Mouse (Mus musculus) left cerebral cortex, adult 11 months (tissue): Measurements from ENCODE around the gene Lin54.
A peak's percentile ranks its signal among the peaks of the same experiment; 100 is the strongest.
"Not testable (repeated sequence)": the region's sequence is repeated elsewhere in the genome, so short reads cannot be mapped to it uniquely, and the experiment has no call there.

Experiments used
- DNase-seq: peaks from one replicate; pipeline ENCODE4 v3.0.0; 2022; ENCODE audit warnings: low spot score

Gene Lin54

DNA sequence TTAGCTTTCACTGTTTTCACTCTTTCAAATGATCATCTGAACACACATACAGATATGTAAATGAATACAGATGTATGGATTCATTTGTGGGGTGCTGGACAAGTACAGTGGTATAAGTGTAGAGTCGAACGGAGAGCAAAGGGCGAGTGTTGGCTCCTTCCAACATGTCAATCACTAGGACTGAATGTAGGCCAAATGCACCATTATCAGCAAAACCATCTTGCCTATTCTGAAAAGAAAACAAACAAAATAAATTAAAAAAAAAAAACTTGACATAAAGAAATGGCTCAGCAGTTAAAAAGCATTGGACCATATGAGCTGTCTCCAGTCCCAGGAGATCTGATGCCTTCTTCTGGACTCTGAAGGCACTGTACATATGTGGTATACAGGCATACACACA lies 12.2 kb downstream of the Lin54 start:
- no peak for DNase-seq

- DNase-seq, result no peak
These were observed 13.3 kb downstream of the Lin54 start for GRCm38 (mm10) chr5:100487120-100487519.

GRCm38 (mm10) chr5:100483569-100483968 lies 16.9 kb downstream of the Lin54 start:
- DNase-seq, result no peak

DNA sequence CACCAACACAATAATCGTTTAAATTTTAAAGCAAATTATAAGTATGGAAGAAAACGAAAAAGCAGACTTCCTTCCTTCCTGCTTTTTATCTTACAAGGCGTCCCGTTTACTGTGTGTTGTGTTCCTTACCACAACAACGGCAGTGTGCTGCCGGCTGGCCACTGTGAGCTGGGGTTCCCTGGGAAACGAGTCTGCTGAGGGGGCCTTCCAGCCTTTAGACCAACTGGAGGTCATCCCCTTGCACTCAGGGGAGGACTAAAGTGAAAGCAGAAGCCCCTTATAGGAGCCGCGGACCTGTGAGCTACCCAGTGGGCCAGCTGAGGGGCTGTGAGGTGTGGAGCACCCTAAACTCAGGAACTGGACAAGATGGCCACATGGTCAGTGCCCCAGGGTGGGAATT lies 22.8 kb downstream of the Lin54 start:
- DNase-seq, result no peak

DNA sequence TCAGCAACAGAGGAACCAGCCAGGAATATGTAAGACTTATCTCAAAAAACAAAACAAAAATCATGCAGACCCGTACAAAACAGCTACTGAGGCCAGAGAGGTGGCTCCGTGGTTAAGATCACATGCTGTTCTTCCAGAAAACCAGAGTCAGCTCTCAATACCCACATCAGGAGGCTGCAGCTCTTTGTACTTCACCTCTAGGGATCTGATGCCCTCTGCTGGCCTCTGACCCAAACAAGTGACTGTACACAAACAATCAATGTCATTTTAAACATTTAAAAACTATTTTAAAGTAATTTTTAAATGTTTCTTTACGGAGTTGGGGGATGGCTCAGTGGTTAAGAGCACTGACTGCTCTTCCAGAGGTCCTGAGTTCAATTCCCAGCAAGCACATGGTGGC lies 24.1 kb downstream of the Lin54 start:
- no peak for DNase-seq

GRCm38 (mm10) chr5:100467336-100467735 lies 33.1 kb downstream of the Lin54 start:
- no peak for DNase-seq

GRCm38 (mm10) chr5:100466624-100467023 lies 33.8 kb downstream of the Lin54 start:
- DNase-seq, result no peak

- no peak for DNase-seq
These were observed 38.1 kb downstream of the Lin54 start for GRCm38 (mm10) chr5:100462374-100462773.

GRCm38 (mm10) chr5:100461526-100461925 lies 38.9 kb downstream of the Lin54 start:
- DNase-seq, result no peak

GRCm38 (mm10) chr5:100459468-100459867 lies 41.0 kb downstream of the Lin54 start:
- no peak for DNase-seq

DNA sequence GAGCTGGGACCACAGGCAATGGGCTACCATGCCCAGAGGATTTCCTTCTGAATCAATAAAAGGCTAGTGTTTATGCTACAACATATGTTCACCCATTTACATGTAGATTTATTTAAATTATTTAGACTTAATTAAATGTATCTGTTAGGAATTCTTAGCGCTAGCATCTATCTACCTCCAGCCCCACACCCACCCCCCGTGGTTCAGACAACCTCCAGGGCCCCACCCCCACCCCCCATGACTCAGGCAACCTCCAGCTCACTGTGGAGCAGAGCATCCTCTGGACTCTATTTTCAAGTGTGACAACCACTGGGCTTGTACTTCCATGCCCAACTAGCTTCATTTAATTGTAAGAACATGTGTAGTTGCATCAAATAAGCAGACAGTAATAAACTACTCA lies 48.6 kb downstream of the Lin54 start:
- DNase-seq, result no peak

DNA sequence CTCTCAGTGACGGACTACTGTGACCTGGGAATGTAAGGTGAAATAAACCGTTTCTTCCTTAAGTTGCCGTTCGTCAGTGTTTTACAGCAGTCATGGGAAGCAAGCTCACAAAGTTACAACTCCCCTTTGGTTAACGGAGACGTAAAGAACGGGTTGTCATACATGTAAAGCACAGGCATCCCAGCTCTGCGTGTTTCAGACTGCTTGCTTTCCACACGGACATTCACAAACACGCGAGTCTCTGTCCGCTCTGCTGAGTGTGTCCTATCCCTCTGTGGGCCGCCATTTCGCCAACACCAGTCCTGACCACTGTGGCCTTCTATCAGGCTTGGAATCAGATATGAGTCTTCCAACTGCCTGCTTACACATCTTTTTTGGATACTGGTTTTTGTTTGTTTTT lies 61.6 kb downstream of the Lin54 start:
- DNase-seq, result no peak

DNA sequence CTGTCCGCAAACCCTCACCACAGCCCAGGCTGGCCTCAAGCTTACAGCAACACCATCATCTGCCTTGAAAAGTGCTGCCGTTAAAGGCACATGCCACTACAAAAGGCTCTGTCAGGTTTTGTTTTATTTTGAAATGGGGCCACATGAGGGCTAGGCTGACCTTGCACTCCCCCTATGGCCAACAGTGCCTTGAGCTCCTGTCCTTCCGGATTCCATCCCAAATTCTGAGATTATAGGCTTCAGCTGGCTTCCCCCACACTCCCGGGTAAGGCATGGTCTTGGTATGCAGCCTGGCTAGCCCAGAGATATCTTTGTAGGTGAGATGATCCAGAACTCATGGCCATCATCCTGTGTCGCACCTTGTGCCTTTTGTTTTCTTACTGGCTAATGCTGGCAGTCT lies 62.5 kb downstream of the Lin54 start:
- DNase-seq, result no peak

GRCm38 (mm10) chr5:100437086-100437485 lies 63.4 kb downstream of the Lin54 start:
- no peak for DNase-seq

DNA sequence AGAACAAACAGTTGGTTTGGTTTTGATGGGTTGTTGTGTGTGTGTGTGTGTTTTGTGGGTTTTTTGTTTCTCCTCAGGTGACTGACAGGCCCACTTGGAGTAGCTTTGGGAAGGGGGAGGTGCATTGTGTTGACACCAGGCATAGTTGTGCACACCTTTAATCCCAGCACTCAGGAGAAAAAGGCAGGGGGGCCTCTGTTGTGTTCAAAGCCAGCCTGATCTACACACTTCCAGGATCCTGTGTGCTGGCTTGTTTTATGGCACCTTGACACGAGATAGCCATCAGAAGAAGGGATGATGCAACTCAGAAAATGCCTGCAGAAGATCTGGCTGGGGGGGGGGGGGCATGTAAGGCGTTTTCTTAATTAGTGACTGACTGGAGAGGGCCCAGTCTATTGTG lies 69.5 kb downstream of the Lin54 start:
- no peak for DNase-seq

GRCm38 (mm10) chr5:100430076-100430390 lies 70.4 kb downstream of the Lin54 start:
- no peak for DNase-seq

- DNase-seq, result peak; percentile 91
These were observed 70.9 kb downstream of the Lin54 start for GRCm38 (mm10) chr5:100429344-100430075.

- DNase-seq, result no peak
These were observed 71.6 kb downstream of the Lin54 start for GRCm38 (mm10) chr5:100428734-100429343.

DNA sequence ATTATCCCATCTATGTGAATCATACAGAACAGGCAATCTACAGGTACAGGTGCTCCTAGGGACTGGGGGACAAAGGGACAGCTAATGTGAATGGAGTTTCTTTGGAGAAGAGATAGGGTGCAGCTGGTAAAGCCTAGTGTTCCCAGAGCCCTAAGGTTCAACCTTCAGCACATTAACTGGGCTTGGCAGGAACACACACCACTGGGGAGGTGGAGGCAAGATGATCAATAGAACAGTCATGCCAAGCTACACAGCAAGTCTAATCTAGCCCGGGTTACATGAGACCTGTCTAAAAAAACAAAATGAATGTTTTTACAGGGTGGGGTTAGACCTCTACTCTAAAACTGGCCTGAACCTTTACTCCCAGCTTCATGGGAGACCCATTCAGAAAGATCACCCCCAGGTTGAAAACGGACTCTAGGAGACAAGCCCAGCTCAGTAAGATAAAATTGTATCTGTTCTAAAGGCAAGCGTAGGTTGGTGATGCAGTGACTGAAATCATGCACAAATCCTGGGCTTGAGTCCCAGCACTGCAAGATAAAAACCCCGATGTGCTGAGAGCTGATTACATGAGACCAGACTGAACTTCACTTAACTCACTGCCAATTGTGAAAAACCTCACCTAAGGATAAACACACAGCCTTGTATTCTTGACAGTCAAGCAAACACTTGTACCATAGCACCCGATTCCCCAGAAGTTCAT lies 72.3 kb downstream of the Lin54 start:
- no peak for DNase-seq

GRCm38 (mm10) chr5:100427276-100427675 lies 73.2 kb downstream of the Lin54 start:
- DNase-seq, result no peak

GRCm38 (mm10) chr5:100425823-100426222 lies 74.6 kb downstream of the Lin54 start:
- DNase-seq, result not testable (repeated sequence)

DNA sequence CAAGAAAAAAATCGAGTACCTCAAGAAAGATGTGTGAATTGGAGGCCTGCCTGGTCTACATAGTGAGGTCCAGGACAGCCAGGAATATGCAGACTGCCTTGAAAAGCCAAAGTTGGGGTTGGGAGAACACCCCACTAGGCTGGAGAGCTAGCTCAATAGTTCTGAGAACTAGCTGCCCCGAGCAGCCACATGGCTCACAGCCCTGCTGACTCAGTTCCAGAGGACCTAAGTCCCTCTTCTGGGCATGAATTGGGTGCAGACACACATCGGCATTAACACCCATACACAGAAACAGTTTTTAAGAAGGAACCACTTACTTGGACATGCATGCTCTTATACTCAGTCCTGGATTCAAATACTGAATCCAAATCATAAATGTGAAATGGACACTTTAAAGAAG lies 76.2 kb downstream of the Lin54 start:
- no peak for DNase-seq

GRCm38 (mm10) chr5:100423626-100424025 lies 76.8 kb downstream of the Lin54 start:
- DNase-seq, result no peak

- DNase-seq, result no peak
These were observed 81.6 kb downstream of the Lin54 start for GRCm38 (mm10) chr5:100418861-100419260.
